Mouse (Mus musculus): ENCODE results near the gene Pax9. TPM values are rescaled to one million over a fixed set of nuclear protein-coding genes. Genes with fewer than 3 reads are reported as not detected.

The Pax9 gene
- not detected in 2 replicates for polyA plus RNA-seq (2012; rRNA removed)

DNA sequence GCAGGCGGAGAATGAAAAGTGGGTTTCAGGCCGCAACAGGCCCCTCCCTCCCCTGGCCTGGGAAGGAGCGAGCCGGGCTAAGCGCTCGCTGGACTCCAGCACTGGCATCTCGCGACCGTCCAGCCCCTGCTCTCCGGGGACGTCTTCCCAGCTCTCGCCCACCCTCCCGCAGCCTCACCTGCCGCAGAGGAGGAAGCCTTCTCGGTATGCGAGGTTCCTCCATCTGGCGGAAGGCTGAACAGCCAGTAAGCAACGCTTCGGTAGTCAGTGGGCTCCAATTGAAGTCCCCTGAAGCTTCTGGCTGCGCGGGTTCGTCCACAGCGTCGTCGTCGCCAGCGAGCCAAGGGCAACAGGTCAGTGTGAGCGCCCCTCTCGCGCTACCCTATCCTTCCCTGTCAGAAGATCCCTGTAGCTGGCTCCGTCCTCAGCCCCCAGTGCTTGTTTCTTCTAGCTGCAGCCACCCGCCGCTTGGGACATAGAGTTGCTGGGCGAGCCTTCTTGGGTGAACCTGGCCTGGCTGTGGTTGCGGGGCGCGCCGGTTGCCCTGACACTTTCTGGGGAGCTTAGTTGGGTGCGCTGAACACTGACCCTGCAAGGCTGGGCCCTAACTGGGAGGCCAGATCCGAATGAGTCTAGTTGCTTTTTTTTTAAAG is at the start of gene Pax9:
Gene Pax9 (plus strand): TSS at position 341 of the 653 bp plus-strand sequence.

Other genes with a start within 250 kb of the Pax9 start
- gene Nkx2-1, start 154.9 kb upstream of the Pax9 start, polyA plus RNA-seq (2012; rRNA removed), result not detected in 2 replicates
- not detected in 2 replicates for gene Nkx2-9, start 78.5 kb upstream of the Pax9 start, polyA plus RNA-seq (2012; rRNA removed)